Mouse (Mus musculus): ENCODE data around the gene Nell1. TPM values are rescaled to one million over a fixed set of nuclear protein-coding genes. Genes with fewer than 3 reads are reported as not detected.
"Not testable (repeated sequence)": the region's sequence is repeated elsewhere in the genome, so short reads cannot be mapped to it uniquely, and the experiment has no call there.

Nell1 gene
- 0.58 TPM in 1 of 2 replicates, not detected in the other for polyA plus RNA-seq (2012; ENCODE audit: insufficient read depth, insufficient read length, missing spikeins)

DNA sequence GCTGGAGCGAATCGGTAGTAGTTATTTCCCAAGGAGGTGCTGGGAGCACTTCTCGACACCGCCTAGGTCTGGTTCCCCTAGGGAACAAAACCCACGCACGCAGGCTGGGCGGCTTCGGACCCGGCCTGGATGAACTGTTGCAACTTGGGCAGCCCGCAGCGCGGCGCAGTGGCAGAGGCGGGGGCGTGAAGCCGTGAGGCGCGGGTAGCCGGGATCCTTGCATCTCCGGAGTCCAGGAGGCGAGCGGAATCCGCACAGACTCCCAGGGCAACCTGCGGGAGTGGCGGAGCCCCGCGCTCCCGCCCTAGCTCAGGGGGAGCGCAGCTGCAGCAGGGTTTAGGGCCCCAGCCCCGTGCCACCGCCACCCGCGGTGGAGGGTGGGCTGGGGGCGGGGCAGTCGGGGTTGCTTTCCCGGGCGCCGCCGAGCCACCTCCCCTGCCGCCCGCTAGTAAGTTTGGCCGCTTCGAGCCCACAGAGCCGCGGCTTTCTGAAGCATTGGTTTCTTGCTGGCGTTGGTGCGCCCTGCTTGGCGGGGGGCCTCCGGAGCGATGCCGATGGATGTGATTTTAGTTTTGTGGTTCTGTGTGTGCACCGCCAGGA is at the start of gene Nell1:
TSS of gene Nell1 (plus strand) at position 24 of the 600 bp plus-strand sequence.
- Histone ChIP-seq H3K27ac (replicated peaks; ENCODE audit: low read depth, low read length) (no peak within 1 kb of the TSS), H3K4me1 (ENCODE audit: control insufficient read depth, insufficient read depth, insufficient read length, low read length) (no peaks in the 10 kb centered on the region), H3K4me3 (ENCODE audit: insufficient read depth, low read depth, low read length) (no peak within 1 kb of the TSS)

GRCm38 (mm10) chr7:49928571-49928970 is 46.1 kb upstream of the Nell1 start:
- H3K4me3 ChIP-seq (ENCODE audit: insufficient read depth, low read depth, low read length): no peak overlapping the region
- H3K4me1 ChIP-seq (ENCODE audit: control insufficient read depth, insufficient read depth, insufficient read length, low read length): no peaks in the 10 kb centered on the region
- no peak overlapping the region for H3K27ac ChIP-seq (replicated peaks; ENCODE audit: low read depth, low read length)

- Histone ChIP-seq H3K4me1 (ENCODE audit: control insufficient read depth, insufficient read depth, insufficient read length, low read length) (no peaks in the 10 kb centered on the region), H3K27ac (replicated peaks; ENCODE audit: low read depth, low read length) (no peak overlapping the region), H3K4me3 (ENCODE audit: insufficient read depth, low read depth, low read length) (no peak overlapping the region)
Observed at GRCm38 (mm10) chr7:49929999-49930398, 44.7 kb upstream of the Nell1 start.

DNA sequence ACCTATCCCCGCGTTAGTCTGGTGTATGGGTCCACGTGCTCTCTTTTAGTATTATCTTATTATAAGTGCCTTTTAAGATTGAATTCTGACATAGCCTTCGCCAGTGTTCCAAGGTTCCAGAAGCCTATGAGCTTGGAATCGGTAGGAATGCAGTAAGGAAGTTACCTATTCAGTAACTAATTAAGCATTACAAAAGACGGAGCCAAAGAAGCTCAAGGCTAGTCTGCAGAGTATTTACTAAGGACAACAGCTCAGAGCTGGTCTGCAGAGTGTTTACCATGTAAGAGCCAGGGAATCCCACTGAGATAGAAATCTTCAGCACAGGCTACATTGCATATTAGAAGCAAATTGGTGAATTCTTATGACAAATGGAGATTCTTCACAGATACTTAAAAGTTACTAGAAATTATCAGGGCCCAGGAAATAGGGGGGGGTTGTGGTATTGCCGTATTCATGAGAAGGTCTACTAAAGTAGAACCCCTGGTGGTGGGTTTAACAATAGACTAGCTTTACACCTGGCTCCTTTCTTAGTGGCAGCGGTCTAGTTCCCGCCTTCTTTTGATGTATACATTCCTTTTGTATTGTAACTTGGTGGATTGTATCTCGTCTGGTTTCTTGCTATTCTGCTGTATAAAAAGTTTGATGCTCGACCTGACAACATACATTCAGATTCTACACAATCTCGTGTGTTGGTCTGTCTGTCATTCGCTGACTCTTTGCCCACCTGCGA is 41.1 kb upstream of the Nell1 start:
- H3K4me3 ChIP-seq (ENCODE audit: insufficient read depth, low read depth, low read length); H3K4me1 ChIP-seq (ENCODE audit: control insufficient read depth, insufficient read depth, insufficient read length, low read length); H3K27ac ChIP-seq (replicated peaks; ENCODE audit: low read depth, low read length): not testable (repeated sequence)

GRCm38 (mm10) chr7:49936821-49937220 is 37.8 kb upstream of the Nell1 start:
- Histone ChIP-seq H3K4me1 (ENCODE audit: control insufficient read depth, insufficient read depth, insufficient read length, low read length) (no peaks in the 10 kb centered on the region), H3K27ac (replicated peaks; ENCODE audit: low read depth, low read length) (no peak overlapping the region), H3K4me3 (ENCODE audit: insufficient read depth, low read depth, low read length) (no peak overlapping the region)

- no peak overlapping the region for H3K4me3 ChIP-seq (ENCODE audit: insufficient read depth, low read depth, low read length)
- no peak overlapping the region for H3K27ac ChIP-seq (replicated peaks; ENCODE audit: low read depth, low read length)
Observed at GRCm38 (mm10) chr7:49942023-49942422, 32.6 kb upstream of the Nell1 start.

DNA sequence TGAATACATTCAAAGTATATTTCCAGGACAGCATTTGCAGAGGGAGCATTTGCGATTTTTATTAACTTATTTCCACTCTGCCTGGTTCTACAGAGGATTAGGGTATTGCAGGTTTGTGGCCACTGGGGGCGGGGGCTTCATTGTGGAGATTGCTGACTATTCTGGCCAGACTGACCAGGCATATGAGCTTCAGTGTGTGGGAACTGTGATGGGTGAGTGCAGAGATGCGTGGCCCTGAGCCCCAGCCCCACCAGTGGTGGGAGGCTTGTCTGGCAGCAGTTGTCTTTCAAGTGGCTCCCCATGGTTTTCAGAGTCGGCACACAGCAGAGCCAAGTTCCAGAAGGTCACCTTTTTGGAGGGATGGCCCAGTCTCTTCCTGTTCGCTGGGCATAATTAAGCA is 32.2 kb upstream of the Nell1 start:
- Histone ChIP-seq H3K4me3 (ENCODE audit: insufficient read depth, low read depth, low read length) (no peak overlapping the region), H3K4me1 (ENCODE audit: control insufficient read depth, insufficient read depth, insufficient read length, low read length) (no peaks in the 10 kb centered on the region), H3K27ac (replicated peaks; ENCODE audit: low read depth, low read length) (no peak overlapping the region)

More at GRCm38 (mm10) chr7:49942023-49942422, 32.6 kb upstream of the Nell1 start:
- no peaks in the 10 kb centered on the region for H3K4me1 ChIP-seq (ENCODE audit: control insufficient read depth, insufficient read depth, insufficient read length, low read length)

GRCm38 (mm10) chr7:49946691-49947090 is 28.0 kb upstream of the Nell1 start:
- H3K4me3 ChIP-seq (ENCODE audit: insufficient read depth, low read depth, low read length): no peak overlapping the region
- H3K27ac ChIP-seq (replicated peaks; ENCODE audit: low read depth, low read length): no peak overlapping the region
- H3K4me1 ChIP-seq (ENCODE audit: control insufficient read depth, insufficient read depth, insufficient read length, low read length): no peaks in the 10 kb centered on the region

GRCm38 (mm10) chr7:49953546-49954181 is 21.0 kb upstream of the Nell1 start:
- Histone ChIP-seq H3K4me1 (ENCODE audit: control insufficient read depth, insufficient read depth, insufficient read length, low read length) (no peaks in the 10 kb centered on the region), H3K27ac (replicated peaks; ENCODE audit: low read depth, low read length) (no peak overlapping the region), H3K4me3 (ENCODE audit: insufficient read depth, low read depth, low read length) (no peak overlapping the region)

- Histone ChIP-seq H3K4me3 (ENCODE audit: insufficient read depth, low read depth, low read length) (no peak overlapping the region), H3K27ac (replicated peaks; ENCODE audit: low read depth, low read length) (no peak overlapping the region), H3K4me1 (ENCODE audit: control insufficient read depth, insufficient read depth, insufficient read length, low read length) (no peaks in the 10 kb centered on the region)
Observed at GRCm38 (mm10) chr7:49954834-49955233, 19.8 kb upstream of the Nell1 start.

- no peak overlapping the region for H3K27ac ChIP-seq (replicated peaks; ENCODE audit: low read depth, low read length)
- no peaks in the 10 kb centered on the region for H3K4me1 ChIP-seq (ENCODE audit: control insufficient read depth, insufficient read depth, insufficient read length, low read length)
- H3K4me3 ChIP-seq (ENCODE audit: insufficient read depth, low read depth, low read length): no peak overlapping the region
Observed at GRCm38 (mm10) chr7:49957142-49957541, 17.5 kb upstream of the Nell1 start.

DNA sequence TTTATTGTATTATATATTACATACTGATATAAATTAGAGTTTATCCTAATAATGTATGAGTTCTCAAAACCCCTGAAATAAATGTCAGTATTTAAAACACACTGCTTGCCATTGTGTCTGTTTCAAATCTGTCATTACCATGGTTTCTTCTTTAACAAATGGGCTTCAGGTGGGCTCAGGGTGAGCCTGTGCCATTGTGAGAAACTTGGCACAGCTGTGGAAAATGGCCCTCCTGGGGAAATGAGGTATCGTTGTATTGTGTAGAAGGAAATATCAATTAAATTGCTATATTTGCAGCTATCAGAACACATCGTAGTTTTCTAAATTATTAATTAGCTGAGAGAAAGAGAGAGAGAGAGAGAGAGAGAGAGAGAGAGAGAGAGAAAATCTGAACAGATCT is 10.9 kb upstream of the Nell1 start:
- Histone ChIP-seq H3K27ac (replicated peaks; ENCODE audit: low read depth, low read length) (no peak overlapping the region), H3K4me1 (ENCODE audit: control insufficient read depth, insufficient read depth, insufficient read length, low read length) (no peaks in the 10 kb centered on the region)

GRCm38 (mm10) chr7:49969516-49969915 is 5.1 kb upstream of the Nell1 start:
- Histone ChIP-seq H3K4me1 (ENCODE audit: control insufficient read depth, insufficient read depth, insufficient read length, low read length) (no peaks in the 10 kb centered on the region), H3K27ac (replicated peaks; ENCODE audit: low read depth, low read length) (no peak overlapping the region), H3K4me3 (ENCODE audit: insufficient read depth, low read depth, low read length) (no peak overlapping the region)

More for the DNA sequence above, 10.9 kb upstream of the Nell1 start:
- H3K4me3 ChIP-seq (ENCODE audit: insufficient read depth, low read depth, low read length): no peak overlapping the region

- no peak overlapping the region for H3K4me3 ChIP-seq (ENCODE audit: insufficient read depth, low read depth, low read length)
- H3K27ac ChIP-seq (replicated peaks; ENCODE audit: low read depth, low read length): no peak overlapping the region
- no peaks in the 10 kb centered on the region for H3K4me1 ChIP-seq (ENCODE audit: control insufficient read depth, insufficient read depth, insufficient read length, low read length)
Observed at GRCm38 (mm10) chr7:49975441-49976121, 917 bp downstream of the Nell1 start.

GRCm38 (mm10) chr7:49981511-49982227 is 7.0 kb downstream of the Nell1 start:
- Histone ChIP-seq H3K4me1 (ENCODE audit: control insufficient read depth, insufficient read depth, insufficient read length, low read length) (no peaks in the 10 kb centered on the region), H3K27ac (replicated peaks; ENCODE audit: low read depth, low read length) (no peak overlapping the region), H3K4me3 (ENCODE audit: insufficient read depth, low read depth, low read length) (no peak overlapping the region)

All from brown adipose tissue, adult 24 weeks (tissue).